Mouse (Mus musculus) lung, postnatal 0 days (tissue): ENCODE data around the gene Nat8l. TPM values are rescaled to one million over a fixed set of nuclear protein-coding genes. Genes with fewer than 3 reads are reported as not detected.
"Not testable (repeated sequence)": the region's sequence is repeated elsewhere in the genome, so short reads cannot be mapped to it uniquely, and the experiment has no call there.

ENCODE experiments used
- ATAC-seq: fragments of 200-750 bp; cut with Nextera tagmentation; 2 replicates; pipeline ENCODE4 v1.8.0; 2017; ENCODE audit warnings: moderate library complexity
- DNase-seq: peaks from one replicate; pipeline ENCODE4 v3.0.0-alpha.2; 2016; ENCODE audit warnings: low spot score
- H3K27ac ChIP-seq: fragments of 300-500 bp; sonication (generic); 2 replicates; pipeline ENCODE4 v1.5.1; 2014; ENCODE audit warnings: antibody characterized with exemption, mild to moderate bottlenecking, low read length, mixed read lengths
- H3K27me3 ChIP-seq: fragments of 300-500 bp; sonication (generic); replicated peaks from 2 replicates; pipeline ENCODE4 v1.6.1; 2014; ENCODE audit warnings: low read length, mixed read lengths; ENCODE audit not compliant: insufficient read depth
- H3K36me3 ChIP-seq: fragments of 300-500 bp; sonication (generic); 2 replicates; pipeline ENCODE4 v1.6.1; 2014; ENCODE audit warnings: low read length, mixed read lengths; ENCODE audit not compliant: insufficient read depth
- H3K4me1 ChIP-seq: fragments of 300-500 bp; sonication (generic); 2 replicates; pipeline ENCODE4 v1.6.1; 2014; ENCODE audit warnings: antibody characterized with exemption, low read depth, low read length, mixed read lengths; ENCODE audit not compliant: insufficient read depth
- H3K4me2 ChIP-seq: fragments of 300-500 bp; sonication (generic); replicated peaks from 2 replicates; pipeline ENCODE4 v1.6.1; 2014; ENCODE audit warnings: low read depth, mild to moderate bottlenecking, low read length, moderate library complexity, mixed read lengths
- H3K4me3 ChIP-seq: fragments of 300-500 bp; sonication (generic); 2 replicates; pipeline ENCODE4 v1.5.1; 2014; ENCODE audit warnings: low read depth, low read length
- H3K9ac ChIP-seq: fragments of 300-500 bp; sonication (generic); replicated peaks from 2 replicates; pipeline ENCODE4 v1.6.1; 2014; ENCODE audit warnings: low read depth, mild to moderate bottlenecking
- H3K9me3 ChIP-seq: fragments of 300-500 bp; sonication (generic); 2 replicates; pipeline ENCODE4 v1.6.1; 2016; ENCODE audit warnings: low read length, mixed read lengths
- CTCF ChIP-seq: IDR thresholded peaks from 2 replicates; pipeline ENCODE4 v1.5.1; 2016; ENCODE audit warnings: antibody characterized with exemption, mild to moderate bottlenecking
- EP300 ChIP-seq: IDR thresholded peaks from 2 replicates; pipeline ENCODE4 v1.6.1; 2016; ENCODE audit warnings: antibody characterized with exemption, mild to moderate bottlenecking, control low read depth
- WGBS: fragments of 180-500 bp; shearing (Covaris S2); extraction: QIAGEN DNeasy Blood & Tissue Kit; methylation state at CpG from one replicate; pipeline ENCODE4 v1.1.7; 2014; 5-methylcytosine and 5-hydroxymethylcytosine counted together
- polyA plus RNA-seq: library from polyadenylated mRNA; unstranded; fragments of >200 nt; fragmentation: Nextera tagmentation; extraction: Ambion mirVana; gene quantifications from 2 replicates; pipeline ENCODE4 v1.2.1, GENCODE M21; 2015

Nat8l gene
- 0.20 and 0.29 TPM in 2 replicates for polyA plus RNA-seq

DNA sequence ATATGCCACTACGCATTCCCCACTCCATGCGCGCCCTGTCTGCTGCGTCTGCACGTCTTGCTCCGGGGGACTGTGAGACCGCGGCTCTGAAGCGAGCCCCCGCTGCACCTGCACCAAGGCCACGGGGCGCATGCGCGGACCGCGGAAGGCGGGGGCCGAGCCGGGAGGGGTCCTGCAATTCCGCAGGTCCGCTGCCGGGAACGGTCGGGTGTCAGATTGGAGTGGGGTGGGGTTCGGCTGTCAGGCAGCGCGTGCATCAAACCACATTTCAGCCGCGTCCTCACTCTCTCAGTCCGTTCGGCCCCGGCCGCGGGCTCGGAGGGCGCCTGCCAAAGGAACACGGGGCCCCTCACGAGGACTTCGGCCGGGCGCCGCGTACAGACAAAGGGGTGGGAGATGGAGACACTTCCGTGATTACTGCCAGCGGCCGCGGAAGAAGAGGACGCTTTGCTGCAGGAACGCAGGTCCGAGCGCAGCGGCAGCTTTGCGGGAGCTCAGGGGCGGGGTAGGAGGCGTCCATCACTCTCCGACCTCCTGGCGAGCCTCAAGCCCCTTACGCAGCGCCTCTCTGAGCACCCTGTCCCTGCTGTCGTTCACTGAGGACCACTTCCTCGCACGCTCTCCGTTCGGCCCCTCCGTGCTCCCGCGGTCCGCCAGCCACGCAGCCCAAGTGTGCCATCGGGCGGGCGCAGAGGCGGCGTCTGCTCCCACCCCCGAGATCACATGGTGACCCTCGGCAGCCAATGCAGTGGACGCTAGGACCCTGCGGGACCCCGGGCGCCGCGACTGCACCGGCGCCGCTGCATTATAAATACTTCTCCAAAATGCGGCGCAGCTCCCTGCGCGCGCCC lies at the start of gene Nat8l:
Gene Nat8l, plus strand, starts transcription at position 142 of the 851 bp plus-strand sequence.
- H3K4me3 ChIP-seq: peak within 1 kb of the TSS; percentile 49
- 1% methylated on average over 74 of the region's 90 CpGs for WGBS
- no peak within 1 kb of the TSS for H3K27ac ChIP-seq
- no peaks in the 10 kb centered on the region for H3K36me3 ChIP-seq
- H3K27me3 ChIP-seq: peaks cover 55% of the 10 kb centered on the region
- no peaks in the 10 kb centered on the region for H3K9me3 ChIP-seq
- DNase-seq (peak; percentile 24), ATAC-seq (peak; percentile 55)
- peak within 1 kb of the TSS; percentile 93 for H3K4me2 ChIP-seq
- H3K4me1 ChIP-seq: peaks cover 18% of the 10 kb centered on the region; the same call in 1 of the 2 replicates
- no peak for TF ChIP-seq EP300
- no peak for TF ChIP-seq CTCF
- H3K9ac ChIP-seq: no peak within 1 kb of the TSS

DNA sequence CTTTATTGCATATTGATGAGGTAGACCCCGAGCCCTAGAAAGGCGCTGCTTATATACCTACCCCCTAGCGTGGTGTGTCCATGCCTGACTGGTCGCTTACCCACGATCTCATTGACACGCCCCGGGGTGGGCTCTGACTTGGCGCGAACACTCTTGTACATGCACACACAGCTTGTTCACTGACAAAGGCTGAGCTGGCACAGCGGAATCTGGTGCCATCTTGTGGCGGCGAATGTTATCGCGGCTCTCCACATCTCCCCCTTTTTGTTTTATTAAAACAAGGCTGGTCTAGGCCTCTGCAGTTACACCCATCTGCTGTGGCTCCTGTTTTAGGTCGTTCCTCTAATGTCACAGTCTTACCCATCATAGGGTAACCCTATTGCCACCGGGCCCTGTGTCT lies 48.7 kb upstream of the Nat8l start:
- H3K4me1 ChIP-seq, H3K36me3 ChIP-seq, H3K9ac ChIP-seq, DNase-seq, H3K4me2 ChIP-seq, H3K27me3 ChIP-seq, H3K9me3 ChIP-seq, H3K27ac ChIP-seq, H3K4me3 ChIP-seq, ATAC-seq: not testable (repeated sequence)
- 88% methylated on average over 16 of the region's 16 CpGs for WGBS
- TF ChIP-seq CTCF: peak; percentile 25; the same call in 1 of the 2 replicates

DNA sequence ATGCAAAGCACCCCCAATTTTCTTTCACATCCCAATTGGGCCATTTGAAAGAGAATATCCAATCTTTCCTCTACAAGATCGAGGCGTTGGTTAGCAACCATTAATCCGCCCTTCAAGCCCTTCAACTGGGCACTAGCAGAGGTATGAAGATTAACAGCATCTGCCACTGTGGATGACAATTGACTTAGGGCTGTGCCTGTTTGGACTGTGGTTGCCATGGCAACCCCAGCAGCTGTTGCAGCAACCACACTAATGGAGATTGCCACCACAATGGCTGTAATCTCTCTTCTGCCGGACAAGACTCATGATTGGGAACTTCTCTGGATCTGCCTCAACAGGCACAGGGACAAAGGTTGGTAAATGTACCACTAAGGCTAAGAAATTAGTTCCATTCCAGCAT lies 47.5 kb upstream of the Nat8l start:
- Histone ChIP-seq H3K4me2 (no peak overlapping the region), H3K36me3 (no peaks in the 10 kb centered on the region)
- 88% methylated on average over 4 of the region's 4 CpGs for WGBS

DNA sequence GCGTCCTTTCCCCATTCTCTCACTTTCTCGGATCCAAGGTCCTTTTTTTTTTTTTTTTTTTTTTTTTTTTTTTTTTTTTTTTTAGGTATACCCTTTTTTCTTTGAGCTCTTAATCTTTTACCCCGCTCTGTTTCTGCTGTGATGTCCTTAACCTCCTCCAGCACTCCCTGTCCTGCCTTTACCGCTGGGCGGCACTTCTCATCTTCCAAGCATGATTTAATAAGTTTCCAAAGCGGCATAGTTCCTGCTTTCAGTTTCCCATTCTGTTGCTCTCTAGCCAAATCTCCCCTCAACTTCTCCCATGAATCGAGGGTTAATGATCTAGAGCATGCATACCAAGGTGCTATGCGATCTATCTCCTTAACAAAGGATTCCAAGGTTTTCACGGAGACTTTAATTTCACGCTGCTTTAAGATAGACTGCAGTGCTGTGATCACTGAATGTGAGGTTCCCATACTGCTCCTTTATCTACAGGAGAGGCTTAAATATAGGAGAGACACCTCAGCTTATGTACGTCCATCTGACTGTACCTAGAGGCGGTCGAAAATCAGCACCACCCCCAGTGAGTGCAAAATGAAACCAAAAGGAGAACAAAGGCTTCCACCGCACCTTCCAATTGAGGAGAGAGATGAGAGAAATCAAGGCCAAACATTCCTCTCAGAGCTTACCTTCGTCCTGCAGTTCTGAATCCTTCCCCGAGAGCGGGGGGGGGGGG lies 42.2 kb upstream of the Nat8l start:
- 87% methylated on average over 17 of the region's 17 CpGs for WGBS
- no peak overlapping the region for H3K4me3 ChIP-seq
- ATAC-seq: no peak
- no peaks in the 10 kb centered on the region for H3K4me1 ChIP-seq
- no peaks in the 10 kb centered on the region for H3K9me3 ChIP-seq
- no peaks in the 10 kb centered on the region for H3K27me3 ChIP-seq
- no peak overlapping the region for H3K4me2 ChIP-seq
- H3K36me3 ChIP-seq: no peaks in the 10 kb centered on the region
- no peak for DNase-seq
- TF ChIP-seq EP300 (no peak), CTCF (no peak)
- H3K9ac ChIP-seq: no peak overlapping the region
- no peak overlapping the region for H3K27ac ChIP-seq

More for the DNA sequence above, 47.5 kb upstream of the Nat8l start:
- no peak overlapping the region for H3K27ac ChIP-seq
- H3K27me3 ChIP-seq: no peaks in the 10 kb centered on the region
- no peak for TF ChIP-seq CTCF
- TF ChIP-seq EP300: no peak
- no peak for ATAC-seq
- no peaks in the 10 kb centered on the region for H3K4me1 ChIP-seq
- H3K9ac ChIP-seq: no peak overlapping the region
- H3K9me3 ChIP-seq: no peaks in the 10 kb centered on the region
- DNase-seq: no peak
- H3K4me3 ChIP-seq: no peak overlapping the region

DNA sequence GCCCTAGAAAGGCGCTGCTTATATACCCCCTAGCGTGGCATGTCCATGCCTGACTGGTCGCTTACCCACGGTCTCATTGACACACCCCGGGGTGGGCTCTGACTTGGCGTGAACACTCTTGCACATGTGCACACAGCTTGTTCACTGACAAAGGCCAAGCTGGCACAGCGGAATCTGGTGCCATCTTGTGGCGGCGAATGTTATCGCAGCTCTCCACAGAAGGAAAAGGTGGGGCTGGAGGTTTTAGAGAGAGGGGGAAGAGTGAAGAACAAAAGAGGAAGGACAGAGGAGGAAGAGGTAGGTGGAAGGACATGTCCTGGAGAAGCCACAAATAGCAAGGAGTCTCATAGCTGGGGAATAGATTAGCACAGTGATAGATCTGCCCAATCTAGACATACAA lies 41.4 kb upstream of the Nat8l start:
- Histone ChIP-seq H3K9me3 (no peaks in the 10 kb centered on the region), H3K4me3 (no peak overlapping the region), H3K4me2 (no peak overlapping the region), H3K27ac (no peak overlapping the region), H3K4me1 (no peaks in the 10 kb centered on the region), H3K27me3 (no peaks in the 10 kb centered on the region), H3K9ac (no peak overlapping the region), H3K36me3 (no peaks in the 10 kb centered on the region)
- peak; percentile 33 for ATAC-seq
- TF ChIP-seq EP300: no peak
- TF ChIP-seq CTCF: peak; percentile 89
- WGBS: 33% methylated on average over 10 of the region's 10 CpGs
- DNase-seq: peak; percentile 59

DNA sequence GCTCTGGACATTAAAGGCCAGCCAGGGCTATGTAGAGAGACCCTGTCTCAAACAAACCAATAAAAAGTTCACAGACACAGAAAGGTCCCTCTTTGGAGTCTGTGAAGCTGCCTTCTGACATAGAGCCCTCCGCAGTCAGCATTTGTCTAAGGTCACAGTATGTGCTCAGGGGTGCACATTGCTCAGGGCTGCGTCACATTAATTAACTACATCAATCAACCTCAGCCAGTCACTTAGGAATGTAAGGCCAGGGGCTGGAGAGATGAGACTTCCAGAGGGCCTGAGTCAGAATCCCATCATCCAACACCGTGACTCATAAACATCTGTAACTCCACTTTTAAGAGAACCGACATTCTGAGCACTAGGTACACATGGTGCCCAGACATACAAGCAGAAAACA lies 39.9 kb upstream of the Nat8l start:
- no peak overlapping the region for H3K27ac ChIP-seq
- no peaks in the 10 kb centered on the region for H3K27me3 ChIP-seq
- H3K9ac ChIP-seq: no peak overlapping the region
- no peak overlapping the region for H3K4me2 ChIP-seq
- TF ChIP-seq CTCF: no peak
- no peaks in the 10 kb centered on the region for H3K4me1 ChIP-seq
- no peaks in the 10 kb centered on the region for H3K9me3 ChIP-seq
- no peak overlapping the region for H3K4me3 ChIP-seq
- 50% methylated on average over 4 of the region's 4 CpGs for WGBS
- ATAC-seq (no peak), DNase-seq (no peak)
- no peaks in the 10 kb centered on the region for H3K36me3 ChIP-seq
